Mouse (Mus musculus) kidney, postnatal 25 days (tissue): Measurements from ENCODE around the gene Akap13.

ENCODE experiments used
- DNase-seq, 2 experiments: peaks; one replicate each; pipeline ENCODE4 v3.0.0; 2021; ENCODE audit warnings: mixed read lengths in 2 of 2

Gene Akap13

DNA sequence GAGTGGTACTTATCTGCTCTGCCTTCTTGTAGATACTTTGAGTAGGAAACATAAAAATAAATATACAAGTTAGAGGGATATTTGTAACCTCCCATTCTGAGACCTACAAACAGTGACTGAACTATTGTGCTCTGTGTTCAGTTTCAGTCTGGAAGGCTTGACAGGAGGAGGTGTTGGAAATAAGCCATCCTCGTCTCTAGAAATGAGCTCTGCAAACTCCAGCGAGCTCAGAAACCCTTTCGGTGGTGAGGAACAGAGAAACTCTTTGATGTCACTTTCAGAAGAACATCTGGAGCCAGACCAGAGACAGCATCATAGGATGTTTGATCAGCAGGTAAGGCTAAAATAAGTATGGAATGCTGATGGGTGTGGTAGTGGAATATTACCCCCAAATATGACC lies 229.6 kb downstream of the Akap13 start:
- DNase-seq = no peak

GRCm38 (mm10) chr7:75686046-75686826 lies 230.9 kb downstream of the Akap13 start:
- DNase-seq = no peak

- no peak for DNase-seq
Observed at GRCm38 (mm10) chr7:75686827-75687164, 231.5 kb downstream of the Akap13 start.

- no peak for DNase-seq
Observed at GRCm38 (mm10) chr7:75688144-75688543, 232.8 kb downstream of the Akap13 start.

- no peak for DNase-seq
Observed at GRCm38 (mm10) chr7:75694777-75695176, 239.4 kb downstream of the Akap13 start.

DNA sequence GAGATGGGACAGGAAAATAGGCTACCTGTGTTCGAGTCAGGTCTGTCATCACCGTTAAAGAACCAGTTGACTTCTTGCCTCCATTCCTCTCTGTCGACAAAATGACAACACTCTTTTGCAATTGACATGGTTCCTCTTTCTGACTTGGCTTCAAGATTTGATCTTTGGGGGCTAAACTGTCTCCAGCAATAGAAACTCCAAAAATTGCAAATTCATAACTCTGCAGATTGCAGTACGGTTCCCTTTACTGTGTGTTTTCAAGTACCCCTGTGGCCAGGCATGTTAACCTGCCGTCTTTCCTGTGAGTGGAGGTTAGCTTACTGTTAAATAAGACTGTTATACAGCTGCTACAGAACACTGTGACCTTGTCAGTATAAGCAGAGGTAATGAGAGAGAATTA lies 244.5 kb downstream of the Akap13 start:
- DNase-seq = no peak

DNA sequence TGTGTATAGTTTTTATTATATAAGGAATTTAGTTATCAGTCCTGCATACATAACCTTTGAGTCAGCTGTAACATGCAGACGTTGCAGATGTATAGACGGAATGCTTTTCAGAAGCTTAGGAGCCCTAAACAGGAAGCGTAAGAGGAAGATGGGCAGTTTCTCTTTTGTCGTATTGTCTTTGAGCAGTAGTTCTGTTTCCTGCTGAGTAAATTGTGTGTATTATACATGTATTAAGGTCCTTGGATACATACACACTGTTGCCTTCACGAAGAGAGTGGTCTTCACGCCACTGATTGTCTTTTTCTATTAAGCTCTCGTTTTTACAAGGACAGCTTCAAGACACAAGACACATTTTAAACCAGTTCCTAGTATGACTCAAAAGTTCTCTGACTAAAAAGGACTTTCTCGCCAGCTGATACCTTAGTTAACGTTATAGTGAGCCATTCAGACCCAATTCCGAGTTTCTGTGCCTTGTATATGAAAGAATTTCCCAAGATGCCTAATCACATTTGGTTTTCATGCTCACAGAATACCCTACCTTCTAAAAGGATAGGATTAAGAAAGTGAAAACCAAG lies 245.5 kb downstream of the Akap13 start:
- no peak for DNase-seq

- DNase-seq = no peak
Observed at GRCm38 (mm10) chr7:75701761-75702160, 246.4 kb downstream of the Akap13 start.

- DNase-seq = no peak
Observed at GRCm38 (mm10) chr7:75702368-75702767, 247.0 kb downstream of the Akap13 start.

GRCm38 (mm10) chr7:75702966-75703645 lies 247.8 kb downstream of the Akap13 start:
- DNase-seq = no peak

- no peak for DNase-seq
Observed at GRCm38 (mm10) chr7:75704862-75705261, 249.5 kb downstream of the Akap13 start.

- DNase-seq = no peak
Observed at GRCm38 (mm10) chr7:75709936-75710335, 254.6 kb downstream of the Akap13 start.

- DNase-seq = no peak
Observed at GRCm38 (mm10) chr7:75710920-75711319, 255.6 kb downstream of the Akap13 start.

- no peak for DNase-seq
Observed at GRCm38 (mm10) chr7:75711436-75711835, 256.1 kb downstream of the Akap13 start.

DNA sequence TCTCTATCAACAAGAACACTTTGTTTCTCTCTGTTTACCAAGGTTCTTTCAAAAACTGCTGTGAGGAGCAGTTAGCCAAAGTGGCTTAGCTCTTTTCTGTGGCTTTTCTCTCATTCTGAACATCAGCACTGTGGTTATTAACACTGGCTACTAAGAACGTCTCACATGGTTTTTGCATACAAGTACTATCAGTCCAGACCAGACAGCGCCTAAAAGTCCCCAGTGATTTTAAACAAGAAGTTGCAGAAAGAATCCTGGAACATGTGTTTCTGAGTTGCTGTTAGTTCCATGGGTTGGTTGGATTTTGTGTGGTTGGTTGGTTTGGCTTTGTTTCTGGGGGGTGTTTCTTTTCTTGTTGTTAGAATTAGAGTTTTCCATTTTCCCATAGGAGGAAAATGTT lies 257.5 kb downstream of the Akap13 start:
- DNase-seq = no peak

- no peak for DNase-seq
Observed at GRCm38 (mm10) chr7:75713959-75714358, 258.6 kb downstream of the Akap13 start.

- no peak for DNase-seq
Observed at GRCm38 (mm10) chr7:75715026-75715425, 259.7 kb downstream of the Akap13 start.

- DNase-seq = peak; percentile 49 to 77
Observed at GRCm38 (mm10) chr7:75715939-75716338, 260.6 kb downstream of the Akap13 start.

- DNase-seq = no peak
Observed at GRCm38 (mm10) chr7:75717349-75717748, 262.0 kb downstream of the Akap13 start.

DNA sequence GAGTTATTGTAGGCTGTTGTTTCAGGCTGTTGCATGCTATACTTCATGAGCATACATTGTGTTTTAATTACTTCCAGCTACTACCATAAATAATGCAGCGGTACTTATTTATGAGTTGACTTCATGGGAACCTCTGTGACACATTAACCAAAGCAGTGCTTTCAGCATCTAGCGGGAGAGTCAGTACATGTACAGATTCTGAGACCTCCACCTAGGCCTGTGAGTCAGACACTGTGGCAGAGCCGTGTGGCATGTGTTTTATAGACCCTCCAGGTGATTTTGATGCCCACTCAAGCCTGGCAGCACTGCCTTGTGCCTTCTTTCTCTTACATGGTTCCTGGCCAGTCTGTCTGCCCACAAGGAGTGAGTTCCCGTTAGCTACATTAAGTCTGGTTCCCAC lies 266.0 kb downstream of the Akap13 start:
- DNase-seq = no peak

DNA sequence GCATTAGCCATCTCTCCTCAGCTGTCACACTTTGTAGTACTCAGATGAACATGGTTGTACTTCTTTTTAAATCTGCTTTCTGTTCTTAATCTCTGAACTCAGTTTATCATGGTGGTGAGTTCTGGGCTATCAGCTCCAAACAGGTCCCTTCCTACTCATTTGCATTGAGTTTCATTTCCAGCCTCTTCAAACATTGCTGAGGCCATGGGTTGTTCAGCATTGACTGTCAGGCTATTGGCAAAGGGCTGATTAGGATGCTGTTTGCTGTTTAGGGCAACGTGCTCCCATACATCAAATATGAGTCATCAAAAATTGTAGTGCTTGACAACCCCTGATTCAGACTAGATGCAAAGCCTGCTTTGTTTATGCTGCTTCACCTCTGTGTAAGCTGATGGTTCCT lies 268.7 kb downstream of the Akap13 start:
- DNase-seq = no peak

- DNase-seq = no peak
Observed at GRCm38 (mm10) chr7:75725899-75726298, 270.6 kb downstream of the Akap13 start.

DNA sequence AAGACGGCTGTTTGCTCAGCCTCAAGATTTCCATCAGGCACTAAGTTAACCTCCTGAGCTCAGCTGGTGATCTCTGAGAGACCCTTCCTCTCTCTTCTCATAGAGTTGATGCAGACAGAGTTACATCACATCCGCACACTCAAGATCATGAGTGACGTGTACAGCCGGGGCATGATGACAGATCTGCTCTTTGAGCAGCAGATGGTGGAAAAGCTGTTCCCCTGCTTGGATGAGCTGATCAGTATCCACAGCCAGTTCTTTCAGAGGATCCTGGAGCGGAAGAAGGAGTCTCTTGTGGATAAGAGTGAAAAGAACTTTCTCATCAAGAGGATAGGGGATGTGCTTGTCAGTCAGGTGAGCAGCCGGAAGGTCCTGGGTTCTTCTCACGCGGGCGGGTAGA lies 271.5 kb downstream of the Akap13 start:
- no peak for DNase-seq

GRCm38 (mm10) chr7:75729652-75730051 lies 274.3 kb downstream of the Akap13 start:
- no peak for DNase-seq
